Mouse (Mus musculus): ENCODE data around the gene Lrrc7.

Lrrc7 gene

DNA sequence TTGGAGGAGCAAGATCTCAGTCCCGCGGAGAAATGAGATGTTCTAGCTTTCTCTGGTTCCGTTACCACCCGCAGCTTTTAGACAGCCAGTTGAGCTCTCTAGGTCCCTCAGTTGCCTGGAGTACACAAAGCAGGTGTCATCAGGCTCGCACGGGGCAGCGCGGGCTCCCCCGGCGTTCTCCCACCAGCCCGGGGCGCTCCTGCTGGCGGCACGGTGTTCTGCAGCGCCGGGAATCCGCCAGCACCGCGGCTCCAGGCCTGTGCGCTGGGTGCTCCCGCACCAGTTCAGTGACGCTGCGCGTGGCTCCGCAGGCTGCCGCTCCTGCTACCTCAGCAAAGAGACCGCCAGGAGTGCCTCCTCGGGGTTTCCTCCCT lies at the start of gene Lrrc7:
Lrrc7 (minus strand) TSS at position 235 of the 374 bp plus-strand sequence.
- DNase-seq (ENCODE audit: low read depth, low spot score) = peak; percentile 56

DNA sequence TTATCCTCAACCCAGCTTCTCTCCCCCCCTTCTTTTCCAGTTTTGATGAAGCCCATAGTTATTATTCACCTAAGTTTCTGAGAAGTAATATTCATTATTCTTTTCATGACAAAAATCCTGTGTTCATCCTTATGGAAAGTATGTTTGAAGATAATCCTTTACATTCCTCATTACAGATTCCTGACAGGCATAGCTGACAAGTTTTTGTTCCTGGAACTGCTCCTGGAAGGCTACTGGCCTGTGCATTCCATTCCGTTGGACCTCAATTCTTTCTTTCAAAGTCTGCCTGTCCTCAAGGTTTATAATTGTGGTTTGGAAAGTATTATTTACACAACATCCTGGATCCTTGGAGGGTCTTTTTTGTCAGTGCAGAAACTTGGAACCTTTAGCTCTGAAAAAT lies 45.0 kb upstream of the Lrrc7 start:
- DNase-seq (ENCODE audit: low read depth, low spot score) = no peak

GRCm38 (mm10) chr3:158605274-158605673 lies 43.3 kb upstream of the Lrrc7 start:
- no peak for DNase-seq (ENCODE audit: low read depth, low spot score)

DNA sequence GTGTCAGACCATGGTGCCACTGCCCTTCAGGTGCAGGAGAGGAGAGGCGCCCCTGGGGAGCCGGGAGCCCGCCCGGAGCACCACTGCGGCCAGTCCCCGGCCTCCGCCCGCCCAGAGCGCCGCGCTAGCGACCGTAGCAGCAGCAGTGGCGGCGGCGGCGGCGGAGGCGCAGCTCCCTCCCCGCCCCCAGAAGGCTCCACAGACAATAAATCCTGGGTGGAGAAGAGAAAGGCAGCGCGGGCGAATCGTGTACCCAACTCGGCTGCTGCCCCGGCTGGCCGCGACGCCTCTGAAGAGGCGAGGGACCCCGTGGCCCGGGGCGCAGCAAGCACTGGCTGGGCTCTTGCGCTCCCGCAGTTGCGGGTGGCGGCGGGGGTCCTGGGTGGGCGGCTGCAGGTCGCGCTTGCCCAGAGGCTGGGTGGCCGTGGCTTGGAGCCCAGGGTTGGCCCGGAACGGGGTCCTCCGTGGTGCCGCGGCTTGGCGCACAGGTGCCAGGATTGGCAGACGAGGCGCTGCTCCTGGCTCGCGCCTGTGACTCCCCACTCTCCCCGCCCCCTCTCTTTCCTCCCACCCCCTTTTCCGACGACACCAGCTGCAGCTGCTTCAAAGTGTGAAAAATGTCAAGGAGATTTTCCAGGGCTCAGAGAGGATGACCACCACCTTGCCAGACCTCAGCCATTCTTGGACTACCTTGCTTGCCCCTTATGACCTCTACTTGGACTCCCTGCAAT lies 600 bp downstream of the Lrrc7 start:
- DNase-seq (ENCODE audit: low read depth, low spot score) = peak; percentile 54

GRCm38 (mm10) chr3:158560891-158561255 lies 1.1 kb downstream of the Lrrc7 start:
- peak; percentile 2 for DNase-seq (ENCODE audit: low read depth, low spot score)

DNA sequence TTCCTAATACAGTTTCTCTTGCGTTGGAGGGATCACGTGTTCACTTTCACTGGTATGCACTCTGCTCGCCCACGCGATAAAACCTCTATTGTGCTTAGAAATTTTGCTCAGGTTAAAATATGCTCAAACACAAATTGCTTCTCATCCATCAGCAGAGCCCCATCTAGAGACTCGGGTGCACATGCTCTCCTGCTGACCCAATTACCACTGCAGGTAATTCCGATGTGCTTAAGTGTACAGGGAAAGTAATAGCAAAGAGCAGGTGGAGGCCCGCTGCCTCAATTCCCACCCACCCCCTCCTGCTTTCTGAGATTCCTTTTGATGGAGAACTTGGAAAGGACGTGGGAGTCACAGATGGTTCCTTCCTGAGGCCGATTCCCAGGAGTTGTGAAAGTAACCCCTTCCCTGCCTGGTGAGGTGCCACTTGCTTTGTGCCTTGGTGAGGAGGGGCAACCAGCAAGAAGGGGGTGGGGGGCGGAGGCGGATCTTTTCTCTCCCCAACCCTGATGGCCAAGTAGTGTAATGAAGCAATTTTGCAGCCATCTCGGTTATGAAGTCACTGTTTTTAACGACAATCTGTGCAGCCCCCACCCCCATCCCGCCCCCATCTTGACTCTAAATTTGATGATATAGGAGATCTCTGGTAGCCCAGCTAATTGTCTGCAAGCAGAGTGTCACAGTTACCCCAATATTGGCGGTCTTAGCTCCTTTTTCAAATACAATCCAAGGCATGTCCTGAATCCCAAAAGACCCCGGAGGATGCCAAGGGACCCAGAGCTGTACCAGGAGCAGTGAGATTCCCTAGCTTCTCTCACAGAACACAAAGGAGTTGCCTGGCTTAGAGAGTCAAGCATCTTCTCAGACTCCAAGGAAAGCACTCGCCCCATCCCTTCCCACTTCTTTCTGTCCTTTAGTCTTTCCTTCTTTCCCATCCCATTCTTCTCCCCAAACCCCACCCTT lies 2.0 kb downstream of the Lrrc7 start:
- peak; percentile 79 for DNase-seq (ENCODE audit: low read depth, low spot score)

DNA sequence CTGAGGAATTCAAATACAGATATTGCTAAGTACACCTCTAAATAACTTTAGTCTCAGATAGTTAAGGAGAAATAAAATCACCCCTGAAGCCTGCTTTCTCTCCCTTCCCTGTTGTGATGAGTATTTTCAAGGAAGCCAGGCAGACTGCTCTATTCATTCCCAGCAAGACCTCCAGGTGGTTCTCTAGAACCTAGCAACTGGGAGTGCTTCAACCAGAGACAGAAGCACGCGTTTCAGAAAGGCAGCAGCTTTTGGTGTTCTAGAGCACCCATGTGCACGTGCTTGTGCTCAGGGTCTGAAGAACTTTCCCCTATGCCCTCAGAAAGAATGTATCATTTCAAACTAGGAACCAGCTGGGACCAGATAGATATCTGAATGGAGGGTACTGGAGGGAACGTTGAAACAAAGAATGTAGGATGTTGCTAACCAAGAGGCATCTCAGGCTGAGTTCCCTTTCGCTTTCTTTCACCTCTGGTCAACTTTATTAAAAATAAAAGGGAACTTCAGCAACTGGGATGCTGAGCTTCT lies 2.8 kb downstream of the Lrrc7 start:
- peak; percentile 12 for DNase-seq (ENCODE audit: low read depth, low spot score)

DNA sequence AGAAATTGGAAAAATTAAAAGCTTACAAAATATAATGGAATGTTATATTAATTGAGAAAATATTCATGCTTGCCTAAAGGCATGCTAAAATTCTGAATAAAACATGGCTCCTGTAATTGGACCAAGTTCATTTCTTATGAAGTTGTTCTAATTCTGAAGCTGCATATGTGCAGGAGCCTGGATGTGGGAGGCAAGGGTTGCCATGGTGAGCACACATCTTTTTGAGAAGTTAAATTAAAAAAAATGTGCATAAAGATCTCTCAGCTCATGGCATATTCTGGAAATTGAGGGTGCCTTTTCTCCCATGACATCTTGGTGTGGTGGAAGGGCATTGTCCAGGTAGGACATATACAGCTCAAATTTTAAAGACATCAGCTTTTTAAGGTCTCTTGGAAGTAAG lies 3.4 kb downstream of the Lrrc7 start:
- DNase-seq (ENCODE audit: low read depth, low spot score) = peak; percentile 20

DNA sequence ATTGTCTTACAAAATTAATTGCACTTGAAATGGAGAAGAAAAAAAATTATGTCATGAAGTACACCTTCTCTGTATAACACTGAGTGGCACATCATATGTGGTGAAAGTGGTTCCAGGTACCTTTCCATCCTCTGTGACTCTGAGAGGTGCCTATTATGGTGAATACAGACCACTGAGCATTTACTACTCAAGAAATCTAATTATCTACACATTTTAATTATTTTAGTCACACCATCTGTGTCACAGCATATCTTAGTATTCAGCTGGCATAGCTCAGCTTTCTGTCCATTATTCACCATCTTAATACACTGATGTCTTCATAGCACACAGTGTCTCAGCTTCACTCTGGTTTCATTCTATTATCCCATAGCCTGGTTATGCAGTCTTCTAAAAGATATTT lies 7.7 kb downstream of the Lrrc7 start:
- no peak for DNase-seq (ENCODE audit: low read depth, low spot score)

DNA sequence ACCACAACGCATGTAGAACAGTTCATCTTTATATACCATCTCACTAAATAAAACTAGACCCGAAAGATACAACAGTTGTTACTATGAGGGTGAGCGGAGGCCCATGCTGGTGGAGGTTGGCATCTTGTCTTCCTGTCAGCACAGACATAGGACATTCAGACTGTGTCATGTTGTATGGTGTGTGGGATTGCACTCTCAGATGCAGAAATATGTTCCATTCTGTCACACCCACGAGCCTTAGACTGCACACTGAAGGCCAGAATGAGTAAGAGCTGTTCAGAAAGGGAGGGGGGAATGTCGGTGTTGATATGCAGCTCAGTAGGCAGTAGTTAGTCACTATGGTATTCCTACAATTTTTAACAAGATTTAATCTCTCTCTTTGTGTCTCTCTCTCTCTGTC lies 9.9 kb downstream of the Lrrc7 start:
- DNase-seq (ENCODE audit: low read depth, low spot score) = no peak

DNA sequence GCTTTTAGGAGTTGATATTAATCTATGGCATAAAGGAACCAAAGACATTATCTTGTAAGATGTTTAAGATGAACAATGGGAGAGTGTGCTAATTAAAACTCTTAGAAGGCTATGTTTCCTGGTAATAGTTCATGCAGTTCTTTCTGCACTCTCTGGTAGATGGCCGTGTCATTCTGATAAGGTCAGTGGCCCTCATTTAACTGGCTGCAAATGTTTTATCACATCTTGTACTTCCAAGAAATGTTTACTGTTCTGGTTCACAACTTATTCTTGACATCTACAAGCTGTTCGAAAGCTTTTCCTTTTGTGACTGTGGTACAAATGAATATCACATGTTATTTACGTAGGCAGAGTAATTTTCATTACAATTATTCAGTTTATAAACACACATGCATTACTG lies 18.5 kb downstream of the Lrrc7 start:
- no peak for DNase-seq (ENCODE audit: low read depth, low spot score)

- DNase-seq (ENCODE audit: low read depth, low spot score) = no peak
These were observed 29.2 kb downstream of the Lrrc7 start for GRCm38 (mm10) chr3:158532859-158533258.

DNA sequence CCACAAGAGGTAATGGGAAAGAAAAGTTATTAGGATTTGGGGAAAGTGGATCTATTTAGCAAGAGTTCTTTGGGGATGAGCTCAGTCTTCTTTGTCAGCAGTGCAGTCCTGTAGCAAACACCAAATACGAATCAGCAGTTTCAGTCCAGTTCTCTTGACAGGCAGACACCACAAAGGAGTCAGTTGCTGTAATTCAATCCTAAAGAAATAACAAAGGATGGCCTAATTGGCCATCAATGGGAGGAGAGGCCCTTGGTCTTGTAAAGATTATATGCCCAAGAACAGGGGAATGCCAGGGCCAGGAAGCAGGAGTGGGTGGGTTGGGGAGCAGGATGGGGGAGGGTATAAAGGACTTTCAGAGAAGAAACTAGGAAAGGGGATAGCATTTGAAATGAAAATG lies 33.5 kb downstream of the Lrrc7 start:
- no peak for DNase-seq (ENCODE audit: low read depth, low spot score)

GRCm38 (mm10) chr3:158493730-158494129 lies 68.3 kb downstream of the Lrrc7 start:
- DNase-seq (ENCODE audit: low read depth, low spot score) = no peak

DNA sequence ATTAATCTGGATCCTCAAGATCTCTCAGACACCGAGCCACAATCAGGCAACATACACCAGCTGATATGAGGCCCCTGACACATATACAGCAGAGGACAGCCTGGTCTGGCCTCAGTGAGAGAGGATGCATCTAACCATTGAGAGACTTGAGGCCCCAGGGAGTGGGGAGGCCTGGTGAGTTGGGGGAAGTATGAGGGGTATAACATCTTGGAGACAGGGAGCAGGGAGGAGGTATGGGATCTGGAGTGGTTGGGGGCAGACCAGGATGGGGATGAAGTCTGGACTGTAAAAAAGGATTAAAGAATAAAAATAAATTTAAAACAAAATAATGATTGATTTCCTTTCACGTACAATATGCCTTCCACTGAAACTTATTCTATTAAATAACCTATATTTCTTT lies 82.3 kb downstream of the Lrrc7 start:
- DNase-seq (ENCODE audit: low read depth, low spot score) = no peak

- no peak for DNase-seq (ENCODE audit: low read depth, low spot score)
These were observed 161.4 kb downstream of the Lrrc7 start for GRCm38 (mm10) chr3:158400600-158400999.

- DNase-seq (ENCODE audit: low read depth, low spot score) = no peak
These were observed 170.5 kb downstream of the Lrrc7 start for GRCm38 (mm10) chr3:158391534-158391933.

DNA sequence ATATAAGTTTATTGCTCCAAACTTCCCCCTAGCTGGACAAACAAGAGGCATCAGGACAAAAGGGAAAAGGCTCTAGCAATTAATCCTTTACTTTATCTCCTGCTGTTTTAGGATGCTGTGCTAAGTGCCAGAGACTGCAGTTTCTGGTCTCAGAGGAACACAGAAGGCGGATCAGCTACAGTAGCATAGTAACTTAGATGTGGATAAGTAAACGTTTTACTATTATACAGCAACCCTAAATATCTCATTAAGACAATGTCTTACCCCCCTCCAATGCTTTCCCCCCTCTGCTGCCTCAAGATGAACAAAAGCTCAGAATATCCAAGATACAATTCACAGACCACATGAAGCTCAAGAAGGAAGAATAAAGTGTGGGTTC lies 174.0 kb downstream of the Lrrc7 start:
- no peak for DNase-seq (ENCODE audit: low read depth, low spot score)

DNA sequence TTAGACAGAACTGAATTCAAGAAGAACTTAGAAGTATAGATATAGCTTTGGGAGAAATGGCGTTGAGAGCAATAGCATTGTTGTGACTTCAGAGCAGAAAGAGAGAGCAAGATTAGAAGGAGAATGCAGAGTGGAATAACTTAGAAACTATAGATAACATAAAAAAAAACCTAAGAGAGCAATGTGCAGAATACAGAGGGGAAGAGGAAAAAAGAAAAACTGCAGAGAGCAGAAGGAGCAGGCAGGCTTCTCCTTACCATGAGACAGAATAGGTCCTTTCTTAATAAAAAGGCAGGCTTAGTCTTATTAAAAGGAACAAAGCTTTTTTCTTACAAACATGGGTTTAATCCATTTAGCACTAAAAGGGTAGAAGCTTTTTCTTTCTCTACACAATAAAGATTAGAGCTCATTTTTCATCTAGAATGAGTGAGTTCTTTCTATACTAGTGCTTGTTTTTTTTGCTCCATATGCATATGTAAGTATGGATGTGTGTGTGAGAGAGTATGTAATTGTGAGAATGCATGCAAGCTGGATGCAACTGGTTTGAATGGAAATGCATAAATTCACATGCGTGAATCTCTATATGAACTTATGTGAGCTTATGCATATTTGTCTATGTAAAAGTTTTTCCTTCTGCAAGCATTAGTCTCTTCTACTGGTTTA lies 174.5 kb downstream of the Lrrc7 start:
- DNase-seq (ENCODE audit: low read depth, low spot score) = no peak

GRCm38 (mm10) chr3:158386848-158387247 lies 175.2 kb downstream of the Lrrc7 start:
- DNase-seq (ENCODE audit: low read depth, low spot score) = no peak

DNA sequence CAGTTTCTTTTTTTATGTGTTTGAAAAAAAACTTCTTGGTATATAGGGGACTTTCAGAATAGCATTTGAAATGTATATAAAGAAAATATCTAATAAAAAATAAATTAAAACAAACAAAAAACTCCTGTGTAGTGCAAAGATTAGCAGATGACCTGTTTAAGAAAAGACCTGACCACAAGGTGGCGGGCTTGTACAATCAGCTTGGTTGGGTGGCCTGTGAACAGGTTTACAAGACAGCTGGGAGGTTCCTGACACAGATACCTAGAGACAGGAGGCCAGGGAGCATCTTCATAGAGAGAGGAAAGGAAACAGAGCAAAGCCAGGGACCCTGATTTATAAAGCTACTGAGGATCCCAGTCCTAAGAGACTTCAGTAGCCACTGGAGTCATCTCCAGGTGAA lies 186.1 kb downstream of the Lrrc7 start:
- DNase-seq (ENCODE audit: low read depth, low spot score) = no peak

- DNase-seq (ENCODE audit: low read depth, low spot score) = no peak
These were observed 192.9 kb downstream of the Lrrc7 start for GRCm38 (mm10) chr3:158369169-158369568.
